Mouse (Mus musculus) cerebellum, postnatal 36 days (tissue): ENCODE measurements around the gene Rfc2.

ENCODE experiments used
- DNase-seq, 2 experiments: peaks; one replicate each; pipeline ENCODE4 v3.0.0; 2021 to 2022; ENCODE audit warnings: mixed read lengths in 2 of 2

The Rfc2 gene

DNA sequence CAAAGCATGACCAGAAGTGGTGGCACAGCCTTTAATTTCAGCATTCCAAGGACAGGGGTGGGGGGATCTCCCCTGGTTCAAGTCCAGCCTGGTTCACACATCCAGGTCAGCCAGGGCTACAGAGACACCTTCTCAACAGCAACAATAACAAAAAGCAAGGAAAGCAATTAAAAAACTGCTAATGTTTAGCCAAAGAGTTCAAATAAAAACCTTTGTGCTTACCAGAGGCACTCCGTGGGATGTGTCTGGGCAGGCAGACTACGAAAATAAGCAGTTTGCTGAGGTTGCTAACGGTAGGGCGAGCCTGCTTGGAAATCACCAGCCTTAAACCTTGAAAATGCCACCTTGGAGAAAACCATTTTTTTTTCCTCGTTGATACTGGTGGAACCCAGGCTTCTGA is at the start of gene Rfc2:
Rfc2 (plus strand) TSS at position 221 of the 400 bp plus-strand sequence.
- DNase-seq: no peak

DNA sequence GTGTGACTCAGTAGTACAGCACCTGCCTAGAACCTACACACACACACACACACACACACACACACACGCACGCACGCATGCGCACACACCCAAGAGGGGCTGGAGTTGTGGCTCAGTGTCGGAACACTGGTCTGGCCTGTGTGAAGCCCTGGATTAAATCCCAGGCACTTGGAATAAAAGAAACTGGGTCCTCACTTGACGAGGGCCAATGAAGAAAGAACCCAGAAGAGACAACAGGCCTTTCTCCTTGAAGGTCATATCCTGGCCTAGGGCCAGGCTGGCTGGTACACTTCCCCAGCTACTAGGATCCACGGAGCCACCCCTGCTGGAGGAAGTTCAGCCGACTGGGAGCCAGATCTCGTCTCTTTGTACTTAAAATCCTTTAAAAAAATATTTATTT is 49.6 kb upstream of the Rfc2 start:
- peak in 1 of 2 experiments; percentile 49 for DNase-seq

DNA sequence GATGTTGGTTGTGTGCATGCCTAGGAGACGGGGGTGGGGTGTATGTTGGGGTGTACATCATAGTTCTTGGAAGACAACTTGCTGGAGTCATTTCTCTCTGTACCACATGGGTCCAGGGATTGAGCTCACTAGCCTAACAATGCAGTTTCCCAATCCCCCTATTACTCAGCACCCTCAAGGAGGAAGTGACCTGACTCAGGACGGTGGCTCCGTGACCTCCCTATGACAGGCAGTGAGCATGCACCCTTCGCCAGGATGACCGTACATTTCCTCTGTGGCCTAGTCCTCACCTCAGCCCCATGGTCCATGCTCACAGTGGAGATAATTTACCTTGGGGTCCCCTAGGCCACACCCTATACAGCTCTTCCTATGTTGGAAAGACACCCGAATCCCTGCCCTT is 48.7 kb upstream of the Rfc2 start:
- DNase-seq: no peak

DNA sequence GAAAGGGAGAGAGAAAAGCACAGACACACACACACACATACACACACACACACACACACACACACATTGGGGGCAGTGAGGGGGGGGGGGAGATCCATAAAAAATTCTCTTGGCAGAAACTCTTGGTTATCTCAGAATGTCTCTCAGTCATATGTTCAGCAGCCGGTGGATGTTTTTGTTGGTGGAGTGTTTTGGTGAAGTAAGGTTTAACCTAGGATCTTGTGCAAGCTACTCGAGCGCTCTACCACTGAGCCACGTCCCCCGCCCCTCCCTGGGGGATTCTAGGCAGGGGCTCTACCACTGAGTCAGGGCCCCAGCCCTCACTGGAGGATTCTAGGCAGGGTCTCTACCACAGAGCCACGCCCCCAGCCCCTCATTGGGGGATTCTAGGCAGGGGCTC is 45.1 kb upstream of the Rfc2 start:
- DNase-seq: no peak

DNA sequence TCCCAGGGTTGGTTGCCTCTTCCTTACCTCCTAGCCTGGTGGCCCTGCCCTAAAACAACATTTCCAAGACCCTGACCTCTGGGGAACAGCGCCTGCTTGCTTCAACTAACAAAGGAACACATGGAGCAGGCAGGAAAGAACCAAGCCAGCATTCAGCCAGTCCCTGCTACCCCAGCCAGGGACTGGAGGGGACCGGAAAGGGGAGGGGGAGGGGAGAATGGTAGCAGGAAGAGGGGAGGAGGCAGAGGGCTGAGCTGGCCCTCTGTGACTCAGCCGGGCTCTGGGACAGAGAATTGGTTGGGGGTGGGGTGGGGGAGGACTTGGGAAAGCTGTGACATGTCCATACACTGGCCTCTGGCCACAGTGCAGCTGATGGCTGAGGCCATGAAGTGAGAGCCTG is 41.3 kb upstream of the Rfc2 start:
- no peak for DNase-seq

DNA sequence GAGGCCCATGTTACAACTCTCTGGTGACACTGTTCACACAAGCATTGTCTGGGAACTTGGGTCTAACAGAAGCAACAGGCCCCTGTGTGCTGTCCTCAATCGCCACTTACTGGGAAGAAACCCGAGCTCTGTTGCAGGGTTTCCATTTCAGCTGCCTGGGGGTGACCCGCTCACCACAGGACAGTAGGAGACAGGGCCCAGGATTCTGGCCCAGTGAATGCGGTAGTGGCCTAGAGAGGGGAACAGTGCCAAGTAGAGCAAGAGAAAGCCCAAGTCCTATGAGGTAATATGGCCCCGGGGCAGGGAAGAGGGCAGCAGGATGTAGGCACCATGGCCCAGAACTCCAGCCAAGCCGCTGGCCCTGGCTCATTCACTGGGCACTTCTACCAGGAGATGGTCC is 40.3 kb upstream of the Rfc2 start:
- DNase-seq: no peak

DNA sequence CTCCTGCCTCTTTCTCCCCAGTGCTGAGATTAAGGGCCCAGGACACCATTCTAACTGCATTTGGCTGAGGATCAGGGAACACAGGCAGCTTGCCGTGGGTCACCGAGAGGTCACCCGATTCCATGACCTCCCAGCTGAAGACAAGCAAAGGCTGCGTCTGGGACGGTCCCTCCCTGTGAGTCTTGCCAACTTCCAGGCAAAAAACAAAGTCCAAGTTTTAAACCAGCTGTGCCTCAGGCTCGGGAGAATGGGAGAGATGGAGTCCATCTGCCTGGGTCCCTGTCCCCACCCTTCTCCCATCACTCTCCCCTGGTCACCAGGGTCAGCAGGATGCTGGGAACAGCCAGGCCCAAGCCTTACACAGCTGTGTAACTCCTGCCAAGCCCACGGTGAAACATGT is 39.5 kb upstream of the Rfc2 start:
- DNase-seq: no peak

DNA sequence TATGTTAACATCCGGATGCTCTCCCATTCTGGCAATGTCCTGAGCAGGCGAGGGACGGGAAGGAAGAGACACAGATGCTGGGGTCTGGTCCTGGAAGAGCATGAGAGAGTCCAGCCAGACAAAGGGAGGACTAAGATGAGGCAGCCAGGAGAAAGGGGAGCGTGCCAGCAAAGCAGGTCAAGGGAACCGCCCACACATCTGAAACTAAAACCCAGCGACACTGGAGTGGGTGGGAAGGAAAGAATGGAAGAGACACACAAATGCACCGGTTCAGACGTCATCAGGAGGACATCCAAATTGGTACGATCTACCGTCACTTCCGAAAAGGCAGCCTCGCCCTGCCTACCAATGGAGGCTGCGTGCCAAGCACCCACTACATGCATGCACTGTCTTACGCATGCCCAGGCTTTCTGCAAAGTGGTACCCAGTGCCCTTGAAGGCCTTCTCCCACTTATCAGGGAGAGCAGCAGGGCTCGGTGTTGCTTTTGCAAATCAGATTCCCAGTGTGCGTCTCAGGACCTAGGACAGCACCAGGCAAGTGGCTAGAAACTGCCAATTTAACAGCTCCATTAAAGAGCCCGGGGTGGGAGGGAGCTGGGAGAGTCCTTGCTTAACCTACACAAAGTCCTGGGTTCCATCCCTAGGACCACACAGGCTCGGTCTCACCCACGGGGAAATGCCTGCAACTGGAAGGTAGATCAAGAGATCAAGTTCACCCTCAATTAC is 36.5 kb upstream of the Rfc2 start:
- DNase-seq: peak; percentile 33 to 42

DNA sequence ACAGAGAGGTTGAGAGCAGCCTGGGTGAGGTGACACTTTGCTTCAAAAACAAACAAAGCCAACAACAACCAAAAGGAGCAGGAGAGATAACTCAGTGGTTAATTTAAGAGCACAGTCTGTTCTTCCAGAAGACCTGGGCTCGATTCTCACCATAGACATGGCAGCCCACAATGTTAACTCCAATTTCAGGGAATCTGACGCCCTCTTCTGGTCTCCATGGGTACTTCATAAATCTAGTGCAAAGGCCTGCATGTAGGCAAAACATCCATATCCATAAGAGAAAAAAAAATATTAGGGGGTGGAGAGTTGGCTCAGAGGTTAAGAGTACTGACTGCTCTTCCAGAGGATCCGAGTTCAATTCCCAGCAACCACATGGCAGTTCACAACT is 35.9 kb upstream of the Rfc2 start:
- no peak for DNase-seq

DNA sequence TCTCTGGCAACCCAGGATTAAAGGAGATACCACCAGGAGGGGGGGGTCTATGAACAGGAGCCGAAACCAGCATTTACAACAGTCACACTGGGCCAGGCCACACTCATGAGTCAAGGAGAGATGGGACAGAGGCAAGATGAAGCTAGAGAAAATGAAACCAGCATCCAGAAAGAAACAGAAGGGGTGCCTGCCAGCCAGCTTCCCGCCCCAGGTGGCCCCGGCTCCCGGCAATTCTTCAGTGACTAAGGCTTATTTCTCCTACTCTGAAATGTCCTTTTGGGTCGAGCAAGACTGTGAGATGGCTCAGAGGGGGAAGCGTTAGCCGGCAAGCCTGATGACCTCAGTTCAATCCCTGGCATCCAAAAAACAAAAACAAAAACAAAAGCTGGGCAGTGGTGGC is 34.4 kb upstream of the Rfc2 start:
- peak; percentile 25 to 44 for DNase-seq

DNA sequence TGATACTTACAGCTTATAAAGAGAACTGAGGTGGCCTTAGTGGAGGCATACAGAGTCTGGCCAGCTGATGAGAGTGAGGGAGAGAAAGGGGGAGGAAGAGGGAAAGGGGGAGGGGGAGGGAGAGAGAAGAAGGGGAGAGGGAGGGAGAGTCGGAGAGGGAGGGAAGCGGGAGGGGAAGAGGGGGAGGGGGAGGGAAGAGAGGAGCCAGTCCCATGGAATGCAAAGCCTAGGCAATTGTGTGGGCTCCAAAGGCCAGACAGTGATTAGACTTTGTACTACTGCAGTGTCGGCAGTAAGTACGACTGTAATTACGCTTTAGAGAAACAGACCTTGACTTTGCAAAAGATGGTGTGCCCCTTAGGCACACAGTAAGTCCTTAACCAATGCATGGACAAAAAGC is 32.9 kb upstream of the Rfc2 start:
- DNase-seq: no peak

DNA sequence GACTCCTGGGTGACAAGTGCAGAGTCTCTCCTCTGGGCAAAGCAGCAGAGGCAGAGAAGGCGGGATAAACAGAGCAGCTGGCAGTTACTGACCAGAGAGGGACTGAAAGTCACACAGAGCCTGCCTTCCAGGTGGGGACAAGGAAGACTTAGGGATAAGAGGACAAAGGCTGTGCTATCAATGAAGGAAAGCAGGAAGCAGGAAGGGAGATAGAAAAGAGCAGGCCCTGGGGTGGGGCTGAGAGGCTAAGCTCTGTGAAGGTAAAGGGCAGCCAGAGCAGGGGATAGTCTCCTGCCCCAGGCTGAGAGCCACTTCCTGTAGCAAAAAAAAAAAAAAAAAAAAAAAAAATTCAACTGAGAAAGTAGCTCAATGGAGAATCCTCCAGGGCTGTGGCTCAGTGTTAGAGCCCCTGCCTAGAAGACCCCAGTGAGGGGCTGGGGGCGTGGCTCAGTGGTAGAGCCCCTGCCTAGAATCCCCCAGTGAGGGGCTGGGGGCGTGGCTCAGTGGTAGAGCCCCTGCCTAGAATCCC is 31.5 kb upstream of the Rfc2 start:
- DNase-seq: no peak

DNA sequence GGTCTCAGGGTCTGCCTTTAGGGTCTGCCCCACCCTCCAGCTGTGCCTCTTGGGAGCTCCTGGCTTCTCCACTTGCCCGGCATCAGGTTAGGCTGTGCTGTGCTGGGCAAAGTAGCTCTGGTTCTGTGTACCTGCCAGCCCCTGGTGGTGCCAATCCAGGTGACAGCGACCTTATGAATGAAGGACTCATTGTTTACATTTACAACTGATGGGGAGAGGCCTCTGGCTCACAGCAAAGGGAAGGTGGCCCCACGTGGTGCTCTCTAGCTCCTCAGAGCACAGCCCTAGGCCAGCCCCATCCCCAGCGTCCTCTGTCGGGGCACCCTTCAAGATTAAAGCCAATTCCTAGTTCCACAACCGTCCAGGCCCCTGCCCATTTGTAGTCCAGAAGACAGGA is 30.3 kb upstream of the Rfc2 start:
- peak in 1 of 2 experiments; percentile 31 for DNase-seq

DNA sequence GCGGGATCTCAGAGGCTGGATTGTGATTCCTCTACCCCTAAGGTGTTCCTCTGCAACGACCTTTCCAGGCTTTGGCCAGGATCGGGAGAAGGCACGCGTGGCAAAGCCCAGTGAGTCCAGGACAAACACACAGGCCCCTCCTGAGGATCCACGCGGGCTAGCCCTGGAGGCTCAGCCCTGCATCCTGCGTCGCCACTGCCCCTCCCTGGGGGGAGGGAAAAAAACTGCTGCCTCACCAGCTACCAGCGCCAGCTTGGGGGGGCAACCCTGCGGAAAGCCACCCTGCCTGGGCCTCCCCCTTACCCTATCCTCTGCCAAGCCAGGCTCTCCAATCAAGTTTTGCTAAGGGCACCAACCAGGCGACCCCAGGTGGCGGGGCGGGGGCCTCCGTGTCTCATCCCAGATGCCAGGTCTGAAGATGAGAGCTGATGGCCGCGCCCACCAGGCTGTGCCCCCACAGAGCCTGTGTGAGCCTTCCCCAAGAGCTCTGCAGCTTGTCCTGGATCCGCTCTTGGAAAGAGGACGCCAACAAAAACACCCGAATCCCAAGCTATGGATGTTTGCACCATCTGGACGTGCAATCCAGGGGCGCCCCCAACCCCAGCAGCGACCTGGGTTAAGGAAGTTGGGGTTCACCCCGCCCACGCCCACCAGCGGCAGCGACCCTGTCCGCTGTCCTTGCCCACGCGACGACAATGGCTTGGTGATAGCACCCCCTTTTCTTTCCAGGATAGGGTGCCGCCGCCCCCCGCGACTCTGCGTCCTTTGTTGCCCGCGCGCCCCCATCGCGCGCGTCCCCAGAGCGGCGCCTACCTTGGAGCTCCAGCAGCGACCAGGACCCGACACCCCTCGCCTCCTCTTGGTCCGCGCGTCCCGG is 29.7 kb upstream of the Rfc2 start:
- peak in 1 of 2 experiments; percentile 43 for DNase-seq

DNA sequence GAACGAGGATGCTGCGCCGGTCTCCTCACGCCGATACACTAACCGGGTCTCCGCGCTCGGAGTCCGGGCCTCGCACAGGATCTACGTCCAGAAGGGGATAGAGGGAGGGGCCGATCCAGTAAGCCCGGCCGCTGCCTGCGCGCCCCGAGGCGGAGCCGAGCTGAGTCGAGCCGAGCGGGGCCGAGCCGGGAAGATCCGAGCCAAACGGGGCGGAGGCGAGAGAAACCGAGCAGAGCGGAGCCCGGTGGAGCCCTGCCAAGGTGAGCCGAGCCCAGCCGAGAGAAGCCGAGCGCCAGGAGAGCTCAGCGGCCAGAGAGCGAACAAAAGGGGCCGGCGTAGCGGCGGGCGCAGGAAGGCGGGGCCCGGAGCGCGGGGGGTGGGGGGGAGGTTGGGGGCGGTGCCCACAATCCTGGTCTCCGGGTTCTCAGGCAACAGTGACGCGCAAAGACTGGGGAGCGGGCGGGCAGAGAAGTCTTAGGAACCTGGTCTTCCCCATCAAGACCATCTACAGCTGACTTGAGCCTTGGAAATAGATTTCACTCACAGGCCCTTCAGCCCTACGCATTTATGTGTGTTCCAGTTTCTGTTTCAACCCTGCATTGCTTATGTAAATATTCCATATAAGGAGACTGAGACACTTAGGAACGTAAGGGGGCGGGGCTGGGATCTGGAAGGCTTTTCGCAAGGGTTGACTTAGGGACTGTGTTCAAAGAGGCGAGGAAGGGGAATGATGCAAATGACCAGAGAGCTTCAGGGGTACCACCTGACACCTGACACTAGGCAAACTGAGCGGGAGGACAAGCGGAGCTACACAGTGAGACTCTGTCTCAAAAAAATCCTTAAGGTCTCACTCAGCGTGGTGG is 28.8 kb upstream of the Rfc2 start, which contains the start of gene Clip2:
Clip2 (minus strand) TSS at position 325 of the 863 bp plus-strand sequence.
- DNase-seq: peak; percentile 99 to 100

DNA sequence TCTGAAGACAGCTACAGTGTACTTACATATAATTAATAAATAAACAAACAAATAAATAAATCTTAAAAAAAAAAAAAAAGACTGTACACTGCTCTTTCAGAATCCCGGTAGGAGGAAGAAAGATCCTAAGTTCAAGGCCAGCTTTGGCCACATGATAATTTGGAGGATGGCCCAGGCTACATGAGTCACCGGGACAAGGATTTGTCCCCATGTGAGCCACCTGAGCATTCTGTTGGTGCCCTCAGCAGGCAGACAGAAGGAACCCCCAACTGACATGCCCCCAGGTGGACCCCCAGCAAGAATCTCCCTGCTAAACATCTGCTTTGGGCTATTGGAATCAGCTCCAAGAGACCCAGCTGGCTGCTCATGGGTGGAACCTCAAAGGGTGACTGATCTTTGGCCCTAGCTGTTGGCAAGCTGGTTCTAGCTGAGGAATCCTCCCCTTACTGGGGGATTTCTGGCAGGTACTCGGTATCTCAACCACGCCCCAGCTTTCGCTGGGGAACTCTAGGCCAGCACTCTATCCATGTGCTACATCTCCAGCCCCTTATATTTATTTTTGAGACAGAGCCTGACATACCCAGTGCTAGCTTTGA is 27.1 kb upstream of the Rfc2 start:
- DNase-seq: no peak

DNA sequence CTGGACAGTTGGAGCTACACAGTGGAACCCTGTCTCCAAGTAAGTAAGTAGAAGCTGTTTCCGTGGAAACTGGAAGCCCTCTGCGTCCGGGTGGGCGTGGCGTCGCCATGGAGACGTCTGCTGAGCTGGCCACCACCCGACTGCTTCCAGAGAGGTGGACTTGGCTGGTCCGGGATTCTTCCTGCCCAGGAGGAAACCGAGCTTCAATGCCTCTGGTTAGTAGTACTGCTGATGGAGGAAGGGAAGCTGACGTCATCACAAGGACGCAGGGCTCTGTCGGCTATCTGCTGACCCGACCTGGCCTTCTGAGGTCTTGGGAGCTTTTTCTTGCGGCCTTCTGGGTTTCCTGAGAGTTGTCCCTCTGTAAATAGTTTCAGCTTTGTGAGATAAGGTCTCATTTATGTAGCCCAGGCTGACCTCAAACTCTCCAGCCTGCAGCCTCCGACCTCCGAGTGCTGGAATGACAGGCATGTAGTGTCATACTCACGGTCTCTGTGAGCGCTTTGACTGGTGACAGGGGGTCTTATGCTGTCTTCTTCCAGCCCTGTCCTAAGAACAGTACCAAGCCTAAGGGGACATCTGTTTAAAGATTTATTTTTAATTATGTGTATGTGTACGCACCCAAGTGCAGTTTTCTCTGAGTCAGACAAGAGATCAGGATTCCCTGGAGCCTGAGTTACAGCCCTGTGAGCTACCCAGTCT is 25.6 kb upstream of the Rfc2 start:
- DNase-seq: peak in 1 of 2 experiments; percentile 33

DNA sequence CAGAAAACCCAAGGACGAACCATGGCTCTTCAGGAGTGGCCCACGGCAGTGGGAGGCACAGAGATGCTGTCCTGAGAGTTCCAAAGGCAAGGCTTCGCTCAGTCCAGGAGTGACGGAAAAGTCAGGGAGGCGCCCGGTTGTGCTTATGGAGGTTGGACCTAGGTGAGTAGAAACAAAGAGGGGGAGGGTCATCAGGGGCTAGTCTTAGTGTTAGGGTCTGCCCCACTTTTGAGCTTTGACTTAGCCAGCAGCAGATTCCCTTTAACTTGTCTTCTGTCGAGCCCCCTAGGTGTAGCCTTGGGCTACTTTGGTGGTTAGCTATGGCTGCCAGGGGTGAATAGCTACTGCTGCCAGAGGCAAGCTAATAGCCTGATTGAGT is 21.1 kb upstream of the Rfc2 start, which contains the start of gene Syna:
Syna (minus strand) TSS at position 101 of the 379 bp plus-strand sequence.
- DNase-seq: no peak

DNA sequence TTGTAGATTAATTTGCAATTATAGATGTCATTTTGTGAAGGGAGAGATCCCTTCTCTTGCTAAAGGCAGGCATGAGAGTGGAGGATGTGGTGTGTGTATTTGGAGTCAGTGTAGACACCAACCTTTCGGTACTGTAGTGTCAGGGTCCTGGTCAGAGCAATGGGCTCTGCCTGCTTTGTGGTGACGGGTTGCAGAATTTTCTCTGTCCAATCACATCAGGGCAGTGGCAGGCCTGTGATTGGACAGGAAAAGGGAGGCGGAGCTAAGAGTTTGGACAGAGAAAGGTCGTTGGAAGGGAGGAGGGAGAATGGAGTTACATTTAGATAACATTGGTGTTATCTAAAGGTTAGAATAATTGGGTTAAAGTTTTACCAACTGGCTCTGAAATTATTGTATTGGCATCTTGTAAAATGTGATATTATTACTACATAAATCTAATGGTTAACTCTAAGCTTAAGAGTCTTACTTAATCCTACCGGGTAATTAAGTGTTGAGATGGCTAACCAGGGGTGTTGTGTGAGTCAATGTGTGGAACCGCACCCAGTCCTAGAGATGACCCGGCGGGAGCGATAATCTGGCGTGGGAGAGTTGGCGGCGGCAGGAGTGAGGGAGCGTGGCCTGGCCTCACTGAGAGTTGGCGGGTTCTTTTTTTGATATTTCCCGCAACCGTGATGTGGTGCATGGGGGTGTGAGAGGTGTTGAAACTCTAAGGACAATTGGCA is 20.6 kb upstream of the Rfc2 start:
- no peak for DNase-seq

DNA sequence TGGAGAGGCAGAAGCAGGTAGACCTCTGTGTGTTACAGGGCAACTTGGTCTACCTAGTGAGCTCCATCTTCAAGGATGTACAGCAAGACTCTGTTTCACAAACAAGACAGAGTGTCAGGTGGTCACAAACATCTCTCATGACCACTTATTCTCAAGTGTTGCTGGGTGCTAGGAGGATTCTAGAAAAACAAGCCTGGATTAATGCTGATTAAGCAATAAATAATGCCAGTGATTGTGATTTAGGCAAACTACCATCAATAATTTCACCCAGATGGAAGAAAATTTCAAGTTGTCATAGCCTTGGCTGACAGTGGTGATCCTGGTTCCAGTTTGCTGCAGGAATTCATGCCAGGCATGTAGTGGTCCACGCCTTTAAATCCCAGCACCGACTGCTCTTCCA is 16.9 kb upstream of the Rfc2 start:
- DNase-seq: no peak

DNA sequence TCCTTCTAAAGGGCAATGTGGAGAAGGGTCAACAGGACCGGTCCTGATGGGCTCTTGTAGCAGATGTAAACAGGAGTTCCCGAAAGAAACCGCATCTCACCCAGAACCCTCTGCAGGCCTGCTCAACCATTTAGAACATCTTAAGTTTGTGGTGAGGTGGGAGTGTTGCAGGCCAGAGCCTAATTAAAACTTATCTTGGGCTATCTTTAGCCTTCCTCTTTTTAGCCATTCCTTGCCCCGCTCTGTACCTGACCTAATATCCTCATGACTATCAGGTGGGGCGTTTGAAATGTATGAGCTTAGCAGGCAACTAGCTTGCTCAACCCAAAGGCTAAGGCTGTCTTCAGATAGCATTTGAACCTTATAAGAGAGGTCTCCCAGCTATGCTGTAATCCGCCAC is 15.5 kb upstream of the Rfc2 start:
- DNase-seq: no peak
